Mouse (Mus musculus): ENCODE data around the gene Ddit4l. TPM values are rescaled to one million over a fixed set of nuclear protein-coding genes. Genes with fewer than 3 reads are reported as not detected.
"Not testable (repeated sequence)": the region's sequence is repeated elsewhere in the genome, so short reads cannot be mapped to it uniquely, and the experiment has no call there.

The Ddit4l gene
- polyA plus RNA-seq (2016; fragmentation: Nextera tagmentation; extraction: Ambion mirVana) = 10.5 and 12.1 TPM in 2 replicates

- not testable (repeated sequence) for ATAC-seq (ENCODE audit: low FRiP score); H3K36me3 ChIP-seq; H3K4me2 ChIP-seq (replicated peaks); H3K4me3 ChIP-seq; H3K27ac ChIP-seq; H3K9me3 ChIP-seq (replicated peaks); H3K9ac ChIP-seq
- peaks cover 19% of the 10 kb centered on the region for H3K27me3 ChIP-seq
- H3K4me1 ChIP-seq = peaks cover 15% of the 10 kb centered on the region
- WGBS = 95% methylated on average over 3 of the region's 3 CpGs
These were observed at the start of gene Ddit4l for GRCm38 (mm10) chr3:137621312-137621711. TSS of gene Ddit4l (plus strand) at chr3:137621612.

- Histone ChIP-seq H3K4me1 (no peaks in the 10 kb centered on the region), H3K27ac (no peak overlapping the region), H3K36me3 (no peaks in the 10 kb centered on the region), H3K4me2 (replicated peaks) (no peak overlapping the region), H3K9ac (no peak overlapping the region), H3K27me3 (no peaks in the 10 kb centered on the region), H3K4me3 (no peak overlapping the region), H3K9me3 (replicated peaks) (no peaks in the 10 kb centered on the region)
- WGBS = 82% methylated on average over 4 of the region's 4 CpGs
- ATAC-seq (ENCODE audit: low FRiP score) = no peak
These were observed 45.3 kb upstream of the Ddit4l start for GRCm38 (mm10) chr3:137576146-137576545.

GRCm38 (mm10) chr3:137586376-137586969 lies 34.9 kb upstream of the Ddit4l start:
- Histone ChIP-seq H3K4me2 (replicated peaks) (no peak overlapping the region), H3K36me3 (no peaks in the 10 kb centered on the region), H3K27me3 (no peaks in the 10 kb centered on the region), H3K4me1 (no peaks in the 10 kb centered on the region), H3K27ac (no peak overlapping the region), H3K9me3 (replicated peaks) (no peaks in the 10 kb centered on the region), H3K9ac (no peak overlapping the region), H3K4me3 (no peak overlapping the region)
- no peak for ATAC-seq (ENCODE audit: low FRiP score)
- whole genome bisulfite sequencing = 87% methylated on average over 5 of the region's 5 CpGs

GRCm38 (mm10) chr3:137589811-137590210 lies 31.6 kb upstream of the Ddit4l start:
- ATAC-seq (ENCODE audit: low FRiP score) = no peak
- H3K27me3 ChIP-seq = no peaks in the 10 kb centered on the region
- H3K27ac ChIP-seq = no peak overlapping the region
- no peaks in the 10 kb centered on the region for H3K4me1 ChIP-seq
- H3K36me3 ChIP-seq = no peaks in the 10 kb centered on the region
- WGBS = 70% methylated on average over 4 of the region's 4 CpGs
- no peaks in the 10 kb centered on the region for H3K9me3 ChIP-seq (replicated peaks)
- H3K4me3 ChIP-seq = no peak overlapping the region
- H3K9ac ChIP-seq = no peak overlapping the region
- H3K4me2 ChIP-seq (replicated peaks) = no peak overlapping the region

GRCm38 (mm10) chr3:137594332-137594905 lies 27.0 kb upstream of the Ddit4l start:
- no peak for ATAC-seq (ENCODE audit: low FRiP score)
- 47% methylated on average over 4 of the region's 4 CpGs for WGBS

GRCm38 (mm10) chr3:137608918-137609435 lies 12.4 kb upstream of the Ddit4l start:
- H3K9ac ChIP-seq = no peak overlapping the region
- ATAC-seq (ENCODE audit: low FRiP score) = no peak
- H3K27ac ChIP-seq = no peak overlapping the region
- no peaks in the 10 kb centered on the region for H3K27me3 ChIP-seq
- WGBS = 54% methylated on average over 1 of the region's 1 CpGs
- no peaks in the 10 kb centered on the region for H3K4me1 ChIP-seq
- H3K9me3 ChIP-seq (replicated peaks) = no peaks in the 10 kb centered on the region
- no peaks in the 10 kb centered on the region for H3K36me3 ChIP-seq
- H3K4me2 ChIP-seq (replicated peaks) = no peak overlapping the region
- no peak overlapping the region for H3K4me3 ChIP-seq

More at GRCm38 (mm10) chr3:137594332-137594905, 27.0 kb upstream of the Ddit4l start:
- H3K4me3 ChIP-seq = no peak overlapping the region
- H3K9ac ChIP-seq = no peak overlapping the region
- H3K9me3 ChIP-seq (replicated peaks) = no peaks in the 10 kb centered on the region; the same call in 1 of the 2 replicates
- no peak overlapping the region for H3K4me2 ChIP-seq (replicated peaks)
- H3K36me3 ChIP-seq = no peaks in the 10 kb centered on the region
- no peaks in the 10 kb centered on the region for H3K27me3 ChIP-seq
- H3K27ac ChIP-seq = no peak overlapping the region
- H3K4me1 ChIP-seq = no peaks in the 10 kb centered on the region

GRCm38 (mm10) chr3:137610457-137611109 lies 10.8 kb upstream of the Ddit4l start:
- ATAC-seq (ENCODE audit: low FRiP score) = no peak

GRCm38 (mm10) chr3:137611110-137611857 lies 10.1 kb upstream of the Ddit4l start:
- ATAC-seq (ENCODE audit: low FRiP score) = no peak
- WGBS = 75% methylated on average over 4 of the region's 4 CpGs
- Histone ChIP-seq H3K9me3 (replicated peaks) (no peaks in the 10 kb centered on the region), H3K4me3 (no peak overlapping the region), H3K4me1 (no peaks in the 10 kb centered on the region), H3K27me3 (no peaks in the 10 kb centered on the region), H3K4me2 (replicated peaks) (no peak overlapping the region), H3K9ac (no peak overlapping the region), H3K27ac (no peak overlapping the region), H3K36me3 (no peaks in the 10 kb centered on the region)

More at GRCm38 (mm10) chr3:137610457-137611109, 10.8 kb upstream of the Ddit4l start:
- no peak overlapping the region for H3K9ac ChIP-seq
- H3K4me2 ChIP-seq (replicated peaks) = no peak overlapping the region
- no peak overlapping the region for H3K4me3 ChIP-seq
- no peaks in the 10 kb centered on the region for H3K9me3 ChIP-seq (replicated peaks)
- H3K27me3 ChIP-seq = no peaks in the 10 kb centered on the region
- H3K36me3 ChIP-seq = no peaks in the 10 kb centered on the region
- H3K27ac ChIP-seq = no peak overlapping the region
- 94% methylated on average over 6 of the region's 6 CpGs for WGBS
- no peaks in the 10 kb centered on the region for H3K4me1 ChIP-seq

GRCm38 (mm10) chr3:137611981-137612380 lies 9.4 kb upstream of the Ddit4l start:
- no peaks in the 10 kb centered on the region for H3K4me1 ChIP-seq
- H3K9ac ChIP-seq = no peak overlapping the region
- no peaks in the 10 kb centered on the region for H3K36me3 ChIP-seq
- no peak overlapping the region for H3K4me3 ChIP-seq
- H3K27ac ChIP-seq = no peak overlapping the region
- no peaks in the 10 kb centered on the region for H3K27me3 ChIP-seq
- no peak for ATAC-seq (ENCODE audit: low FRiP score)
- no peak overlapping the region for H3K4me2 ChIP-seq (replicated peaks)
- WGBS = 60% methylated on average over 2 of the region's 2 CpGs
- H3K9me3 ChIP-seq (replicated peaks) = no peaks in the 10 kb centered on the region

GRCm38 (mm10) chr3:137620540-137620939 lies 872 bp upstream of the Ddit4l start:
- no peak overlapping the region for H3K4me2 ChIP-seq (replicated peaks)
- H3K4me1 ChIP-seq = peaks cover 15% of the 10 kb centered on the region
- H3K27me3 ChIP-seq = peaks cover 19% of the 10 kb centered on the region
- no peak overlapping the region for H3K27ac ChIP-seq
- H3K9ac ChIP-seq = no peak overlapping the region
- H3K36me3 ChIP-seq = no peaks in the 10 kb centered on the region
- 93% methylated on average over 5 of the region's 5 CpGs for WGBS
- no peak overlapping the region for H3K4me3 ChIP-seq
- no peaks in the 10 kb centered on the region for H3K9me3 ChIP-seq (replicated peaks)
- ATAC-seq (ENCODE audit: low FRiP score) = no peak

GRCm38 (mm10) chr3:137622091-137622490 lies 679 bp downstream of the Ddit4l start:
- no peak overlapping the region for H3K27ac ChIP-seq
- H3K9me3 ChIP-seq (replicated peaks) = no peaks in the 10 kb centered on the region
- peaks cover 15% of the 10 kb centered on the region for H3K4me1 ChIP-seq
- no peaks in the 10 kb centered on the region for H3K36me3 ChIP-seq
- 36% methylated on average over 6 of the region's 6 CpGs for WGBS
- no peak overlapping the region for H3K9ac ChIP-seq
- H3K4me2 ChIP-seq (replicated peaks) = no peak overlapping the region
- H3K4me3 ChIP-seq = no peak overlapping the region
- no peak for ATAC-seq (ENCODE audit: low FRiP score)
- peaks cover 19% of the 10 kb centered on the region for H3K27me3 ChIP-seq

Data from hindbrain, embryonic 12.5 days (tissue).